Mouse (Mus musculus): ENCODE measurements around the gene Crybg3. TPM values are rescaled to one million over a fixed set of nuclear protein-coding genes. Genes with fewer than 3 reads are reported as not detected.

The Crybg3 gene
- polyA plus RNA-seq, 1 experiment from 2014 or later: 1.2 TPM

DNA sequence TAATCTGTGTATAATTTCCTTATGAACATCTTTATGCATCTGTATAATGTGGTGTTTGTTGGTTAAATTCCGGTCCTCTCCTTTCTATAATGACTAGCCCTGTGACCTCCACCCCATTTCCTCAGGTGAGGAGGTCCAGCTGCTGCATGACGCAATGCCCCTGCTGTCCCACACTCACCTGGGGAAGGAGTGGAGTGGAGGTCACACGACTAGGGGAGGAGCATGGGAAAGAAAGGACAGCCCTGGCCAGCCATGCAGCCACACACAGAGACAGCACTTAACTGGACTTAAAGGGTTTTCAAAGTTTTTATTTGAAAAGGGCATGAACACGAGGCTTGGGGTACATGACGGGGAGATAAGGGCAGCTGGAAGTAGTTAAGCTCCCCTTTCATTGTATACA, 69.5 kb downstream of the Crybg3 start:
- Histone ChIP-seq H3K27ac (no peak overlapping the region), H3K27me3 (no peaks in the 10 kb centered on the region), H3K9ac (no peak overlapping the region), H3K36me3 (no peaks in the 10 kb centered on the region), H3K4me1 (replicated peaks) (no peaks in the 10 kb centered on the region), H3K4me3 (replicated peaks) (no peak overlapping the region), H3K4me2 (no peak overlapping the region), H3K9me3 (replicated peaks) (no peaks in the 10 kb centered on the region)
- 71% methylated on average over 5 of the region's 5 CpGs for WGBS (ENCODE audit: insufficient replicate concordance)
- ATAC-seq (ENCODE audit: low read depth) (no peak), DNase-seq (no peak)

DNA sequence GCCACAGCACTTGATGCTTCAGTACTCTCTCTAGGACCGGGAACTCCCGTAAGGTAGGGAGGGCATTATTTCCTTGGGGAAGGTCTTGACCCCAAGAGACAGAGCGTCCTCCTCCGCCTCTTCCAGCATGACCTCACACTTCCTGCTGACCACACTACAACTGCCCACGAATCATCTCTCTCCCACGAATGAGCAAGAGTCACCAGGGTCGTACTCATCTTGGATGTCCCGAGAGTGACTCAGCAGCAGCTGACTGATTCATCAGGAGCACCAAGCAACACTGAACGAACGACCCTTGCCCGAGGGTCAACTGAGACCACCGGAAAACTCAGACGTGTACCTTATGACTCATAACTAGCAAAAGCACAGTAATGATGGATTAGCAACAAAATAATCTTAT, 71.2 kb downstream of the Crybg3 start:
- H3K4me1 ChIP-seq (replicated peaks): no peaks in the 10 kb centered on the region
- ATAC-seq (ENCODE audit: low read depth) (no peak), DNase-seq (no peak)
- WGBS (ENCODE audit: insufficient replicate concordance): 71% methylated on average over 13 of the region's 13 CpGs
- no peaks in the 10 kb centered on the region for H3K36me3 ChIP-seq
- no peaks in the 10 kb centered on the region for H3K9me3 ChIP-seq (replicated peaks)
- H3K9ac ChIP-seq: no peak overlapping the region
- no peaks in the 10 kb centered on the region for H3K27me3 ChIP-seq
- H3K27ac ChIP-seq: no peak overlapping the region
- no peak overlapping the region for H3K4me3 ChIP-seq (replicated peaks)
- H3K4me2 ChIP-seq: no peak overlapping the region

DNA sequence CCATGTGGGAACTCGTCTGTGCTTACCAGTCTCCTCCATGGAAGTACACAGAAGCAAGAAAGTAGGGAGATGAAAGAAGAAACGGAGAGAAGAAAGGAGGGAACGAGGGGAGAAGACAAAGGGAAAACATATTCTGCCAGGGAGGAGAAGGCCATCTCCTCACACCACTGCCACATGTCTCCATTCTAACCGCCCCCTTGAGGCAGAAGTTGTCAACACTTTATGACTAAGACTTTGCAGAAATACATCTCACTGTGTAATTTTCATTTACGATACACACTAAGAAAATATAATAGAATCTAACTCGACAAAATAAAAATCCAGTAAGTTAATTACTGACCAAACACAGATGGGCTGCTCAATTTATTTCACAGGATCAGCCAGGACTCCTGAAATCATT, 73.8 kb downstream of the Crybg3 start:
- Histone ChIP-seq H3K4me1 (replicated peaks) (no peaks in the 10 kb centered on the region), H3K27me3 (no peaks in the 10 kb centered on the region), H3K4me3 (replicated peaks) (no peak overlapping the region), H3K9ac (no peak overlapping the region), H3K36me3 (no peaks in the 10 kb centered on the region), H3K4me2 (no peak overlapping the region), H3K9me3 (replicated peaks) (no peaks in the 10 kb centered on the region), H3K27ac (no peak overlapping the region)
- no peak for DNase-seq
- ATAC-seq (ENCODE audit: low read depth): no peak
- 63% methylated on average over 6 of the region's 6 CpGs for WGBS (ENCODE audit: insufficient replicate concordance)

DNA sequence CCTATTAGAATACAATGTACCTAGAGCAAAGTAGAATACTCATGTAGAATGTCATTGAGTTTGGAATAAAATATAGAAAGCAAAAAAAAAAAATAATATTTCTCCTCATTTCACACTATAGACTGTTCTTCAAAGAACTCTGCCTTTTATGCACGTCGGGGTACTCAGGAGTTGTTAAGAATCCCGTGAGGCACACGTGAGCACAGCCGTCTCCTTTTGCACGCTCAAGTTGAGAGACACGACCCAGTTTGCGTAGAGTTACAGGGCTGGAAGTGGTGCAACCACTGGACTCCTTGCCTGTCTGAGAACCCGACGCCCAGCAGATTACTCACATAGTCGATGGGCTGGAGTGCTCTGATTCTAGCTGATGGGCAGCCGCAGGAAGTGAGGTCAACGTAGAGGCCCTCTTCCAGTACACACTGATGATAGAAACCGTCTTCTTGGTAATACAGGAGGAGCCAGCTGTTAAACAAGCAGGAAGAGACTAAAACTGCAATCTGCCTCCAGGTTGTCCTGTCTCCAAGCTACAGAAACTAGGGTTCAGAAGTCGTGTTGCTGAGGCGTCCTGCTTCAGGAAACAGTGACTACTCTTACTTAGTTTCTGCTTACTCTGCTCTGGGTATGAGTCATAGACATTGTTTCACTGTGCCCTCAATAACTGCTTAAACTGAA, 78.9 kb downstream of the Crybg3 start:
- WGBS (ENCODE audit: insufficient replicate concordance): 57% methylated on average over 16 of the region's 16 CpGs
- no peak for ATAC-seq (ENCODE audit: low read depth)
- no peaks in the 10 kb centered on the region for H3K4me1 ChIP-seq (replicated peaks)
- H3K9ac ChIP-seq: no peak overlapping the region
- H3K27ac ChIP-seq: no peak overlapping the region
- DNase-seq: no peak
- H3K36me3 ChIP-seq: no peaks in the 10 kb centered on the region
- H3K4me2 ChIP-seq: no peak overlapping the region
- H3K9me3 ChIP-seq (replicated peaks): no peaks in the 10 kb centered on the region
- H3K4me3 ChIP-seq (replicated peaks): no peak overlapping the region
- H3K27me3 ChIP-seq: no peaks in the 10 kb centered on the region

DNA sequence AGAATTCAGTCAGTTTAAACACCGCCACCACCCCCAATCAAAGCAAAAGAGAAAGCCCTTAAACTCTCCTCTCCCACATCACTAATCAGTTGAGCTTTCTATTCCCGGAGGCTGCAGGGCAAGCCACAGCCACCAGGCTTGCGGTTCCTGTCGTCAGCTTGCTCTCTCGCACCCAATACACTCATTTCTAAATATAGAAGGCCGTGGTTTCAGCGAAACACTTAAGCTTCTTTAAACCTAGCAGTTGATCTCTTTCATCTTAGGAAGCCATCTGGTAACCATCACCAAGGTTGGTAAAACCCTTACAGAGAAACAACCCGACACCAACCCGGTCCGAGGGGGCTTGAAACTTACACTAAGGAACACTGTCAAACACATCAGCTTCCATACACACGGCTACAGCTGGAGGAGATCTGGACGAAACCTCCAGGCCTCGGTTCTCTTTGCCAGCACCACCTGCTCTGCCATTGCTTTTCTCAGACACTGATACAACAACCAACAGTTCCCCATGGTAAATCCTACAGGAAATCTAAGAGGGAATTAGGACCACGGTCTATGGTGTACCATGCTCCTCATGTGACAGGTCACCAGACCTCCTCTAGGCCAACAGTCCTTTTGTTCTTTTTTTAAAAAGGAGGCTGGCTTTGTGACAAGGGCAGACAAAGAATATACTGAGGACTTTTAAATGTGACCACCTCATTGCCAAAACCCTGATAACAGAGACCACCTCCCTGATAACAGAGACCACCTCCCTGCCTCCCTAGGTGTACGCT, 83.1 kb downstream of the Crybg3 start:
- ATAC-seq (ENCODE audit: low read depth) (no peak), DNase-seq (no peak)
- Histone ChIP-seq H3K4me3 (replicated peaks) (no peak overlapping the region), H3K9me3 (replicated peaks) (no peaks in the 10 kb centered on the region), H3K36me3 (no peaks in the 10 kb centered on the region), H3K27ac (no peak overlapping the region), H3K27me3 (no peaks in the 10 kb centered on the region), H3K4me2 (no peak overlapping the region), H3K4me1 (replicated peaks) (no peaks in the 10 kb centered on the region), H3K9ac (no peak overlapping the region)
- 24% methylated on average over 15 of the region's 15 CpGs for WGBS (ENCODE audit: insufficient replicate concordance)

DNA sequence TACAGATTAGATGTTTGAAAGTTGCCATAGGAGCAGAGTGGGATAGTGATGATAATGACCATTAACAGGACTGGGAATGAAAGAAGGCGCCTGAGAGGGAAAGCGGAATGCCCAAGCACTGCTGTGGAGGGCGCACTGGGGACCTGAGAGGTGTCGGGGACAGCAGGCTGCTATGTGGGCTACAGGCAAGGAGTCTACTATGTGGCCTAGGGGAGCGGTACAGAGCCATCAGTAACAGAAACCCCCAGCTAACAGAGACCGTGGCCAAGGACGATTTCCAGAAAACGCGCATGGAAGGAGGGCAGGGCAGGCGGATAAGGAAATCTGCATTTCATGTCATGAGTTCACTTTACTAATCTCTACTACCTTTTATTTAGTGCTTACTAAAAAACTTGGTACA, 83.8 kb downstream of the Crybg3 start:
- no peaks in the 10 kb centered on the region for H3K36me3 ChIP-seq
- DNase-seq: no peak
- H3K4me2 ChIP-seq: no peak overlapping the region
- no peak overlapping the region for H3K9ac ChIP-seq
- H3K4me3 ChIP-seq (replicated peaks): no peak overlapping the region
- no peak for ATAC-seq (ENCODE audit: low read depth)
- H3K27me3 ChIP-seq: no peaks in the 10 kb centered on the region
- H3K9me3 ChIP-seq (replicated peaks): no peaks in the 10 kb centered on the region
- H3K4me1 ChIP-seq (replicated peaks): no peaks in the 10 kb centered on the region
- WGBS (ENCODE audit: insufficient replicate concordance): 73% methylated on average over 10 of the region's 10 CpGs
- no peak overlapping the region for H3K27ac ChIP-seq

DNA sequence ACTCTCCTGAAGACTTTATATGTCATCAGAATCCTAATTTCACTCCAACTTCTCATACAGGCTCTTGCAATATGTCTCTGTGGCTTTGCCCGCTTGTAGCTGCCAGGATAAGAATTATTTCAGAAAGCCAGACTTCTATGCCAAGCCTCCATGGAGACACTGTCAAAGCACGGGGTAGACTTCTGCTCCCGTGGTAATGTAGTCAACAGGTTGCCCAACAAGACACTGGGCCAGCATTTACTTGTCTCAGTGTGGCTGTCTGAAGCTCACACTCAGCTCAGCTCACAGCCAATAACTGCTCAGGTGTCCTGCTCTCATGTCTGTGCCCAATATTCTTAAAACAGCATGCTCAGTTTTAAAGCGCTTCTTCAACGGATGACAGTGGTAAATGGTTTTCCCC, 85.6 kb downstream of the Crybg3 start:
- Histone ChIP-seq H3K9me3 (replicated peaks) (no peaks in the 10 kb centered on the region), H3K36me3 (no peaks in the 10 kb centered on the region), H3K4me2 (no peak overlapping the region), H3K9ac (no peak overlapping the region), H3K4me1 (replicated peaks) (no peaks in the 10 kb centered on the region), H3K27me3 (no peaks in the 10 kb centered on the region), H3K27ac (no peak overlapping the region), H3K4me3 (replicated peaks) (no peak overlapping the region)
- ATAC-seq (ENCODE audit: low read depth) (no peak), DNase-seq (no peak)
- 71% methylated on average over 5 of the region's 5 CpGs for WGBS (ENCODE audit: insufficient replicate concordance)

DNA sequence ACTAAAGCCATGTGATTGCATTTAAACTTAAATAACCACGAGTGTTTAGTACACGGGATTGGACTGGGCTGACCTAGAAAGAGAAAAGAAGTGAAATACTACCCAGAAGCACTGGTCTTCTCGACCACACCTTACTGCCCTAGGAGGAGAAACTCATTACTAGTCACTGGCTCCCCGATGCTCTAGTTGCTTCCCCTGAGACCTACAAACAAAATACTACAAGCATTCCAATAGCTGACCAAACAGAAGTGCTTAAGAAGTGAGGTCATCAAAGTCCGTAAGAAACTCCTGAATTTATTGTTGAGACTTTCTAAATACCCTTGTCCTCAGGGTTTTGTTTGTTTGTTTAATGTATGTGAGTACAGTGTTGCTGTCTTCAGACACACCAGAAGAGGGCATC, 90.9 kb downstream of the Crybg3 start:
- H3K9ac ChIP-seq: no peak overlapping the region
- H3K27me3 ChIP-seq: no peaks in the 10 kb centered on the region
- no peak overlapping the region for H3K4me2 ChIP-seq
- H3K9me3 ChIP-seq (replicated peaks): no peaks in the 10 kb centered on the region
- ATAC-seq (ENCODE audit: low read depth) (no peak), DNase-seq (no peak)
- no peak overlapping the region for H3K27ac ChIP-seq
- no peaks in the 10 kb centered on the region for H3K4me1 ChIP-seq (replicated peaks)
- no peak overlapping the region for H3K4me3 ChIP-seq (replicated peaks)
- WGBS (ENCODE audit: insufficient replicate concordance): 77% methylated on average over 5 of the region's 5 CpGs
- H3K36me3 ChIP-seq: no peaks in the 10 kb centered on the region

DNA sequence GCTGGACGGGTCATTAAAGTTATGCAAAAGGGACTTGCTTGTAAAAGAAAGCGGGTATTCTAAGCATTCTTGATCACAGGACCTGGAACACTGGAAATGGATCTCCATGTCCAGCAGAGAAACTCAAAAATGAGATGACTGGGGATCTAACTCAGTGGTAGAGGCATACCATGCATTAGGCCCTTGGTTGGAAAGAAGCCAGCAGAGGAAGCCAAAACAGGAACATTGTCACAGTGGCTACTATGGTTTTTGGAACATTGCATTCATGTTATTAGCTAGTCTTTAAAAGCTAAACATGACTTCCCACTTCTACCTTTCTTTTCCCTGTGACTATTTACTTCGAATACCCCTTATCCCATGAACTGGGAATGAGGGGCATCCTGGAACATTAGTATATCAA, 101.6 kb downstream of the Crybg3 start:
- Histone ChIP-seq H3K27ac (no peak overlapping the region), H3K4me3 (replicated peaks) (no peak overlapping the region), H3K27me3 (no peaks in the 10 kb centered on the region), H3K4me1 (replicated peaks) (no peaks in the 10 kb centered on the region), H3K9me3 (replicated peaks) (no peaks in the 10 kb centered on the region), H3K9ac (no peak overlapping the region), H3K4me2 (no peak overlapping the region), H3K36me3 (peaks cover 4% of the 10 kb centered on the region)
- WGBS (ENCODE audit: insufficient replicate concordance): 70% methylated on average over 3 of the region's 3 CpGs
- no peak for DNase-seq
- ATAC-seq (ENCODE audit: low read depth): no peak

DNA sequence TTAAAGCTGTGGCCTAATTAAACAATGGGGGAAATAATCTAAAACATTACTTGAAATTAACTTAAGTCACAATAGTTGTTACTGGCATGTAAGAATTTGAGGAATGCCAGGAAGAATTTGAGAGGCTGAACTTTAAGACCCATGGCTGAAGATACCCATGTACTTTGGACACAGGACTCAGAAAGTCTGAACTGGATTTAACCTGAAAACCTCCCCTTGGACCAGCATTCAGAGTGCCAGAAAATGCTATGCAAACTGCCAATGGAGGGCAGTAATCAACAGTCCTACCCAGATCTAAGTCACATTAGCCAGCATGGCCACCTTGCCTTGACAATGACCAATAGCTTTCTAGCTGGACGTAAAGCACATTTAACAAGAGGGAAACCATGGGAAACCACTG, 102.8 kb downstream of the Crybg3 start:
- DNase-seq: no peak
- ATAC-seq (ENCODE audit: low read depth): no peak
- Histone ChIP-seq H3K27me3 (no peaks in the 10 kb centered on the region), H3K4me2 (no peak overlapping the region), H3K27ac (no peak overlapping the region), H3K4me3 (replicated peaks) (no peak overlapping the region), H3K9me3 (replicated peaks) (no peaks in the 10 kb centered on the region), H3K36me3 (peaks cover 12% of the 10 kb centered on the region), H3K9ac (no peak overlapping the region), H3K4me1 (replicated peaks) (no peaks in the 10 kb centered on the region)
- 69% methylated on average over 1 of the region's 1 CpGs for WGBS (ENCODE audit: insufficient replicate concordance)

DNA sequence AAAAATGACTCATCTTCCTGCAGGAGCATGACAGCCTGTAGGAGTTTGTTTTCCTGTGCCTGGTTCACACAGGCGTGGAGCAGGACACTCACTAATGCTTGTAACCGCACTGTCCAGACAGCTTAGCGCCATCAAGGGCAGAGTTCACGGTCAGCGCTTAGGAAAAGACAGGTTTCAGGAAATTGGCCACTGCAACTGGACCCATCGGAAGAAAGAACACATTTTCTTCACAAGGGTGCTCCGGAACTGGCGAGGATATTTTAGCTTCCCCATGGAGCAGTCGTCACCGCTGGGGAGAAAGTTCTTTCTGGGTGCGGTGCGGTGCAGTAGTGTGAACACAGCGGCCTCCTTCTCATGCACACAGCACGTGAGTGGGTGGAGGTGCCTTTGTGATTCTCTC, 107.6 kb downstream of the Crybg3 start:
- Histone ChIP-seq H3K36me3 (peaks cover 50% of the 10 kb centered on the region), H3K27ac (no peak overlapping the region), H3K4me2 (no peak overlapping the region), H3K9ac (no peak overlapping the region), H3K4me3 (replicated peaks) (no peak overlapping the region), H3K9me3 (replicated peaks) (no peaks in the 10 kb centered on the region), H3K4me1 (replicated peaks) (peaks cover 2% of the 10 kb centered on the region; the same call in 1 of the 2 replicates), H3K27me3 (no peaks in the 10 kb centered on the region)
- ATAC-seq (ENCODE audit: low read depth) (no peak), DNase-seq (no peak)
- WGBS (ENCODE audit: insufficient replicate concordance): 83% methylated on average over 14 of the region's 14 CpGs

DNA sequence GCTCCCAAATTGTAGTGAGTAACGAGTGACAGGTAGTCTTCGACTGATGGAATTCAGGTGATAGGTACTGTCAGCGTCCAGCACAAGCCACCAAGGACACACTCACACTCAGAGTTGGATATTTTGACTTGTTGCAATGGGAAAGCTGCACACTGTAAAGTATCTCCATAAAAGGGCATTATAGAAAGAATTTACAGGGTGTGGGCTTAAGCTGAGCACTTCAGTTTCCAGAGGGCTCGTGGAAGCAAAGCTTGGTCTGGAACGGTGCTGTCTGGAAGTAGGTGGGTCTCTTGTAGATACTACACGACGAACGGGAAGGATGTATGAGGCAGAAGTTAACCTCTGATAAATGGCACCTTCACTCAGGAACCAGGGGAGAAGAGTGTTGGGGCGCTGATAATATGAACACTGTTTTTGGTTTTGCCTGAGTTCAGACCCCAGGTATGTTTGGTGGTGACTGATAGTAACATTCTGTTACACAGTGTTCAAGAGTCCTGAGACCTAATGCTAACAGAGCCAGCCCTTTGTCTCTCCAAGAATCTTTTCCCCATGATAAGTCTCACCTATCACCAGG, 112.7 kb downstream of the Crybg3 start:
- Histone ChIP-seq H3K4me2 (no peak overlapping the region), H3K27ac (no peak overlapping the region), H3K9me3 (replicated peaks) (no peaks in the 10 kb centered on the region), H3K4me3 (replicated peaks) (no peak overlapping the region), H3K4me1 (replicated peaks) (peaks cover 12% of the 10 kb centered on the region), H3K36me3 (peaks cover 85% of the 10 kb centered on the region), H3K9ac (no peak overlapping the region), H3K27me3 (no peaks in the 10 kb centered on the region)
- DNase-seq (peak; percentile 3), ATAC-seq (ENCODE audit: low read depth) (peak; percentile 84)
- WGBS (ENCODE audit: insufficient replicate concordance): 36% methylated on average over 9 of the region's 9 CpGs
